Mouse (Mus musculus): ENCODE measurements around the gene 5031439G07Rik. TPM values are rescaled to one million over a fixed set of nuclear protein-coding genes. Genes with fewer than 3 reads are reported as not detected.

Gene 5031439G07Rik
- polyA plus RNA-seq, 1 experiment = 69.7 TPM

- TF ChIP-seq POLR2A (IDR thresholded peaks at IDR 0.05; ENCODE audit: extremely low read depth, insufficient read depth, low read length) (no peak), CTCF (IDR thresholded peaks at IDR 0.05; ENCODE audit: extremely low read depth, insufficient read depth, low read length) (no peak)
- Histone ChIP-seq H3K4me1 (ENCODE audit: control insufficient read depth, insufficient read depth, low read length) (peaks cover 2% of the 10 kb centered on the region), H3K27ac (ENCODE audit: insufficient read depth, low read length) (no peak within 1 kb of the TSS), H3K4me3 (ENCODE audit: insufficient read depth, low read length) (no peak within 1 kb of the TSS)
Observed at GRCm38 (mm10) chr15:85016951-85017664, 28.8 kb upstream of the 5031439G07Rik start, which contains the start of gene Upk3a. Gene Upk3a, plus strand, starts transcription at chr15:85017141.

GRCm38 (mm10) chr15:85015771-85016170 lies 27.4 kb upstream of the 5031439G07Rik start:
- no peak for TF ChIP-seq CTCF (IDR thresholded peaks at IDR 0.05; ENCODE audit: extremely low read depth, insufficient read depth, low read length)
- no peak for TF ChIP-seq POLR2A (IDR thresholded peaks at IDR 0.05; ENCODE audit: extremely low read depth, insufficient read depth, low read length)
- H3K27ac ChIP-seq (ENCODE audit: insufficient read depth, low read length) = no peak overlapping the region
- no peak overlapping the region for H3K4me3 ChIP-seq (ENCODE audit: insufficient read depth, low read length)
- peaks cover 2% of the 10 kb centered on the region for H3K4me1 ChIP-seq (ENCODE audit: control insufficient read depth, insufficient read depth, low read length)

- Histone ChIP-seq H3K27ac (ENCODE audit: insufficient read depth, low read length) (no peak overlapping the region), H3K4me1 (ENCODE audit: control insufficient read depth, insufficient read depth, low read length) (peaks cover 2% of the 10 kb centered on the region), H3K4me3 (ENCODE audit: insufficient read depth, low read length) (no peak overlapping the region)
- no peak for TF ChIP-seq CTCF (IDR thresholded peaks at IDR 0.05; ENCODE audit: extremely low read depth, insufficient read depth, low read length)
- TF ChIP-seq POLR2A (IDR thresholded peaks at IDR 0.05; ENCODE audit: extremely low read depth, insufficient read depth, low read length) = no peak
Observed at GRCm38 (mm10) chr15:85012662-85013054, 24.3 kb upstream of the 5031439G07Rik start.

GRCm38 (mm10) chr15:85011895-85012661 lies 23.7 kb upstream of the 5031439G07Rik start:
- TF ChIP-seq CTCF (IDR thresholded peaks at IDR 0.05; ENCODE audit: extremely low read depth, insufficient read depth, low read length) (no peak), POLR2A (IDR thresholded peaks at IDR 0.05; ENCODE audit: extremely low read depth, insufficient read depth, low read length) (no peak)
- Histone ChIP-seq H3K27ac (ENCODE audit: insufficient read depth, low read length) (no peak overlapping the region), H3K4me3 (ENCODE audit: insufficient read depth, low read length) (no peak overlapping the region), H3K4me1 (ENCODE audit: control insufficient read depth, insufficient read depth, low read length) (peaks cover 2% of the 10 kb centered on the region)

GRCm38 (mm10) chr15:85009666-85010065 lies 21.3 kb upstream of the 5031439G07Rik start:
- TF ChIP-seq POLR2A (IDR thresholded peaks at IDR 0.05; ENCODE audit: extremely low read depth, insufficient read depth, low read length) (no peak), CTCF (IDR thresholded peaks at IDR 0.05; ENCODE audit: extremely low read depth, insufficient read depth, low read length) (no peak)
- H3K4me3 ChIP-seq (ENCODE audit: insufficient read depth, low read length) = no peak overlapping the region
- H3K27ac ChIP-seq (ENCODE audit: insufficient read depth, low read length) = no peak overlapping the region
- no peaks in the 10 kb centered on the region for H3K4me1 ChIP-seq (ENCODE audit: control insufficient read depth, insufficient read depth, low read length)

GRCm38 (mm10) chr15:85000984-85001982 lies 12.9 kb upstream of the 5031439G07Rik start:
- peaks cover 3% of the 10 kb centered on the region; the same call in 1 of the 2 replicates for H3K4me1 ChIP-seq (ENCODE audit: control insufficient read depth, insufficient read depth, low read length)
- H3K4me3 ChIP-seq (ENCODE audit: insufficient read depth, low read length) = no peak overlapping the region
- peak; percentile 72 for TF ChIP-seq CTCF (IDR thresholded peaks at IDR 0.05; ENCODE audit: extremely low read depth, insufficient read depth, low read length)
- no peak for TF ChIP-seq POLR2A (IDR thresholded peaks at IDR 0.05; ENCODE audit: extremely low read depth, insufficient read depth, low read length)
- H3K27ac ChIP-seq (ENCODE audit: insufficient read depth, low read length) = no peak overlapping the region

- TF ChIP-seq POLR2A (IDR thresholded peaks at IDR 0.05; ENCODE audit: extremely low read depth, insufficient read depth, low read length) (no peak), CTCF (IDR thresholded peaks at IDR 0.05; ENCODE audit: extremely low read depth, insufficient read depth, low read length) (no peak)
- H3K27ac ChIP-seq (ENCODE audit: insufficient read depth, low read length) = no peak overlapping the region
- no peak overlapping the region for H3K4me3 ChIP-seq (ENCODE audit: insufficient read depth, low read length)
- peaks cover 3% of the 10 kb centered on the region; the same call in 1 of the 2 replicates for H3K4me1 ChIP-seq (ENCODE audit: control insufficient read depth, insufficient read depth, low read length)
Observed at GRCm38 (mm10) chr15:84999911-85000310, 11.6 kb upstream of the 5031439G07Rik start.

- Histone ChIP-seq H3K4me1 (ENCODE audit: control insufficient read depth, insufficient read depth, low read length) (peaks cover 3% of the 10 kb centered on the region; the same call in 1 of the 2 replicates), H3K27ac (ENCODE audit: insufficient read depth, low read length) (no peak overlapping the region), H3K4me3 (ENCODE audit: insufficient read depth, low read length) (no peak overlapping the region)
- TF ChIP-seq CTCF (IDR thresholded peaks at IDR 0.05; ENCODE audit: extremely low read depth, insufficient read depth, low read length) = no peak
- no peak for TF ChIP-seq POLR2A (IDR thresholded peaks at IDR 0.05; ENCODE audit: extremely low read depth, insufficient read depth, low read length)
Observed at GRCm38 (mm10) chr15:84997768-84998454, 9.6 kb upstream of the 5031439G07Rik start.
